Mouse (Mus musculus) heart, embryonic 11.5 days (tissue): Measurements from ENCODE around the gene R3hdm4. TPM values are rescaled to one million over a fixed set of nuclear protein-coding genes. Genes with fewer than 3 reads are reported as not detected.

Experiments
- ATAC-seq: fragments of 200-750 bp; cut with Nextera tagmentation; replicated peaks from 2 replicates; pipeline ENCODE4 v1.8.0; 2017; ENCODE audit warnings: moderate library complexity; ENCODE audit not compliant: insufficient number of reproducible peaks, low FRiP score, low TSS enrichment
- H3K27ac ChIP-seq: fragments of 300-500 bp; sonication (generic); 2 replicates; pipeline ENCODE4 v1.5.1; 2014; ENCODE audit warnings: mild to moderate bottlenecking, low read depth, low read length
- H3K27me3 ChIP-seq: fragments of 300-500 bp; sonication (generic); 2 replicates; pipeline ENCODE4 v1.6.1; 2014; ENCODE audit warnings: mild to moderate bottlenecking, low read length, mixed read lengths; ENCODE audit not compliant: control insufficient read depth, insufficient read depth
- H3K36me3 ChIP-seq: fragments of 300-500 bp; sonication (generic); 2 replicates; pipeline ENCODE4 v1.6.1; 2014; ENCODE audit warnings: mild to moderate bottlenecking, low read length, moderate library complexity, mixed read lengths; ENCODE audit not compliant: control insufficient read depth, insufficient read depth
- H3K4me1 ChIP-seq: fragments of 300-500 bp; sonication (generic); 2 replicates; pipeline ENCODE4 v1.6.1; 2014; ENCODE audit warnings: low read length; ENCODE audit not compliant: control insufficient read depth, insufficient read depth
- H3K4me2 ChIP-seq: fragments of 300-500 bp; sonication (generic); 2 replicates; pipeline ENCODE4 v1.6.1; 2014; ENCODE audit warnings: mild to moderate bottlenecking, moderate library complexity
- H3K4me3 ChIP-seq: fragments of 300-500 bp; sonication (generic); 2 replicates; pipeline ENCODE4 v1.5.1; 2014; ENCODE audit warnings: low read depth, low read length
- H3K9ac ChIP-seq: fragments of 300-500 bp; sonication (generic); 2 replicates; pipeline ENCODE4 v1.6.1; 2014; ENCODE audit warnings: mild to moderate bottlenecking, low read depth, low read length, moderate library complexity
- H3K9me3 ChIP-seq: fragments of 300-500 bp; sonication (generic); replicated peaks from 2 replicates; pipeline ENCODE4 v1.6.1; 2016; ENCODE audit warnings: low read length; ENCODE audit not compliant: control insufficient read depth
- WGBS: fragments of 180-500 bp; shearing (Covaris S2); extraction: QIAGEN DNeasy Blood & Tissue Kit; methylation state at CpG from one replicate; pipeline ENCODE4 v1.1.7; 2014; ENCODE audit not compliant: insufficient replicate concordance; 5-methylcytosine and 5-hydroxymethylcytosine counted together
- polyA plus RNA-seq: library from polyadenylated mRNA; unstranded; fragments of >200 nt; fragmentation: Nextera tagmentation; extraction: Ambion mirVana; gene quantifications from 2 replicates; pipeline ENCODE4 v1.2.1, GENCODE M21; 2014

The R3hdm4 gene
- polyA plus RNA-seq, 1 experiment from 2014 or later = 87.6 TPM

GRCm38 (mm10) chr10:79936284-79936910, 15.4 kb upstream of the R3hdm4 start:
- Histone ChIP-seq H3K9me3 (no peaks in the 10 kb centered on the region), H3K27me3 (no peaks in the 10 kb centered on the region), H3K4me2 (no peak overlapping the region), H3K4me1 (peaks cover 81% of the 10 kb centered on the region), H3K4me3 (no peak overlapping the region), H3K9ac (no peak overlapping the region; the same call in 1 of the 2 replicates), H3K27ac (peak overlapping the region; percentile 58; the same call in 1 of the 2 replicates), H3K36me3 (peaks cover 21% of the 10 kb centered on the region)
- 62% methylated on average over 10 of the region's 10 CpGs for WGBS
- no peak for ATAC-seq

DNA sequence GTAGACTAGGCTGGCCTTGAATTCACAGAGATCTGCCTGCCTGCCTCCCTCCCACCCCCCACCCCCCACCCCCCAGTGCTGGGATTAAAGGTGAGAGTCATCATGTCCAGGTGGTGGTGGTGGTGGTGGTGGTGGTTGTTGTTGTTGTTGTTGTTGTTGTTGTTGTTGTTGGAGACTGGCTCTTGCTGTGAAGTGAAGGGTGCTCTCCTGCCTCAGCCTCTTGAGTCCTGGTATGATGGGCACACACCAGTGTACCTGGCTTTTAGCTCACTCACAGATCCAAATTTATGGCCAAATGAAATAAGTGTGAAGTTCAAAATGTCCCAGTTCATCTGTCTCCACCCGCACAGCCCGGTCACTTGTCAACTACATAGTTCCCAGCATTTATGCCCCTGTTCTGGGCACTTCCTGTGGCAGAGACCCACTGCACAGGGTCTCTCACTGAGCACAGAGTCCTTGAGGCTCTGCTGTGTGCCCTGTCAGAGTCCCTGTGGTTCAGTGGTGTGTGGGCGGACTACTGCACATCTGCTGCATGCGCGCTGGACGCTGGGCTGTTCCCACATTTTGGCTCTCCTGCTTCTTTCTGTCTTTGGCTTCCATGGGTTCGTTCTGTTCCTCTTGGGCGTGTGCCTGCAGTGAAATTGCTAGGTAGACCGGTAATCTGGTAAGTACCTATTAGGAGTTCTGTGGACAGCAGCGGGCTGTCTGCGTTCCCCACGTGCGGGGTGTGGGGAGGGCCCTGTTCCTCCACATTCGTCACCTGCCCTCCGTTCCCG, 14.0 kb upstream of the R3hdm4 start:
- Histone ChIP-seq H3K27me3 (no peaks in the 10 kb centered on the region), H3K4me3 (no peak overlapping the region), H3K36me3 (peaks cover 23% of the 10 kb centered on the region), H3K4me1 (peaks cover 69% of the 10 kb centered on the region), H3K9ac (0 out of 2 replicates have a peak overlapping the region, but pooled peaks have one; percentile 34), H3K4me2 (no peak overlapping the region), H3K9me3 (no peaks in the 10 kb centered on the region), H3K27ac (no peak overlapping the region)
- WGBS = 90% methylated on average over 16 of the region's 16 CpGs
- ATAC-seq = no peak

GRCm38 (mm10) chr10:79934272-79934721, 13.3 kb upstream of the R3hdm4 start:
- Histone ChIP-seq H3K4me2 (no peak overlapping the region), H3K27me3 (no peaks in the 10 kb centered on the region), H3K9me3 (no peaks in the 10 kb centered on the region), H3K4me1 (peaks cover 72% of the 10 kb centered on the region), H3K9ac (peak overlapping the region; percentile 34; the same call in 1 of the 2 replicates), H3K36me3 (peaks cover 23% of the 10 kb centered on the region), H3K4me3 (no peak overlapping the region), H3K27ac (0 out of 2 replicates have a peak overlapping the region, but pooled peaks have one; percentile 41)
- WGBS = 65% methylated on average over 13 of the region's 13 CpGs
- ATAC-seq = peak; percentile 37

GRCm38 (mm10) chr10:79933861-79934260, 12.9 kb upstream of the R3hdm4 start:
- H3K4me1 ChIP-seq = peaks cover 77% of the 10 kb centered on the region
- no peaks in the 10 kb centered on the region for H3K27me3 ChIP-seq
- peaks cover 23% of the 10 kb centered on the region for H3K36me3 ChIP-seq
- H3K4me3 ChIP-seq = no peak overlapping the region
- ATAC-seq = no peak
- H3K9me3 ChIP-seq = no peaks in the 10 kb centered on the region
- no peak overlapping the region for H3K9ac ChIP-seq
- WGBS = 83% methylated on average over 6 of the region's 6 CpGs
- H3K27ac ChIP-seq = peak overlapping the region; percentile 41; the same call in 1 of the 2 replicates
- no peak overlapping the region for H3K4me2 ChIP-seq

- no peak for ATAC-seq
- Histone ChIP-seq H3K9ac (peak overlapping the region; percentile 52; the same call in 1 of the 2 replicates), H3K27ac (peak overlapping the region; percentile 71), H3K27me3 (no peaks in the 10 kb centered on the region), H3K4me1 (peaks cover 75% of the 10 kb centered on the region), H3K9me3 (no peaks in the 10 kb centered on the region), H3K4me3 (peak overlapping the region; percentile 5; the same call in 1 of the 2 replicates), H3K4me2 (peak overlapping the region; percentile 35), H3K36me3 (peaks cover 23% of the 10 kb centered on the region)
- WGBS = 61% methylated on average over 9 of the region's 9 CpGs
These were observed 12.2 kb upstream of the R3hdm4 start for GRCm38 (mm10) chr10:79933145-79933679.

DNA sequence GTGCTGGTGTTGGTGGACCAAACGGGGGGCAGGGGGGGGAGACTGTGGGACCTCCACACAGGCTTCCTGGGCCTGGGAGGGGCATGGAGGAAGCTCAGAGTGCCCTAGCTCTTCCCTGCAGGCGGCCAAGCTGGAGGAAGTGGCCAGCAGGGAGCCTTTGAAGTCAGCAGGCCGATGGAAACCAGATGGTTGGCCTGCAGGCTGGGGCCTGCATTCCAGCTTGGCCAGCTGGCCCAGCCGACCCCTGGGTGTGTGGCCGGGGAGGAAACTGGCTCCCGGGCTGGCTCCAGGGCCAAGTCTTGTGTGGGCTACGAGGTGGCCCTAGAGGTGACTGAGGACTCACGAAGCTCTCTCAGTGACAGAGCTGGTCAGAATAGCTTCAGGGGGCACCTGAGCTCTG, 11.7 kb upstream of the R3hdm4 start:
- H3K27me3 ChIP-seq = no peaks in the 10 kb centered on the region
- WGBS = 12% methylated on average over 8 of the region's 8 CpGs
- peak overlapping the region; percentile 35 for H3K4me2 ChIP-seq
- no peak for ATAC-seq
- no peaks in the 10 kb centered on the region for H3K9me3 ChIP-seq
- peaks cover 71% of the 10 kb centered on the region for H3K4me1 ChIP-seq
- 0 out of 2 replicates have a peak overlapping the region, but pooled peaks have one; percentile 15 for H3K4me3 ChIP-seq
- peak overlapping the region; percentile 71 for H3K27ac ChIP-seq
- peaks cover 19% of the 10 kb centered on the region for H3K36me3 ChIP-seq
- H3K9ac ChIP-seq = peak overlapping the region; percentile 52; the same call in 1 of the 2 replicates

- H3K9me3 ChIP-seq = no peaks in the 10 kb centered on the region
- H3K4me3 ChIP-seq = no peak overlapping the region
- WGBS = 80% methylated on average over 9 of the region's 9 CpGs
- H3K4me2 ChIP-seq = no peak overlapping the region
- no peaks in the 10 kb centered on the region for H3K27me3 ChIP-seq
- no peak overlapping the region for H3K27ac ChIP-seq
- H3K36me3 ChIP-seq = peaks cover 16% of the 10 kb centered on the region
- H3K4me1 ChIP-seq = peaks cover 62% of the 10 kb centered on the region
- H3K9ac ChIP-seq = peak overlapping the region; percentile 52; the same call in 1 of the 2 replicates
- no peak for ATAC-seq
These were observed 10.8 kb upstream of the R3hdm4 start for GRCm38 (mm10) chr10:79931797-79932196.

DNA sequence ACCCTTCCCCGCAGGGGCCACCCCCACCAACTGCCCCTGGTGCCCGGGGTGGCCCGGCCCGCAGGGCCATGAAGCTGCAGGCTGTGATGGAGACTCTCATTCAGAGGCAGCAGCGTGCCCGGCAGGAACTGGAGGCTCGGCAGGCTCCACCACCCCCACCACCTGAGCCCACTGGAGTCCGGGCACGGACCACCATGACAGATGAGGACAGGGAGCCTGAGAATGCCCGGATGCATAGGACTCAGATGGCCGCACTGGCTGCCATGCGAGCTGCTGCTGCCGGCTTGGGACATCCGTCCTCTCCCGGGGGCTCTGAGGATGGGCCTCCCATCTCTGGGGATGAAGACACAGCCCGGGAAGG, 9.8 kb upstream of the R3hdm4 start:
- no peaks in the 10 kb centered on the region for H3K27me3 ChIP-seq
- no peak overlapping the region for H3K4me3 ChIP-seq
- no peak overlapping the region for H3K9ac ChIP-seq
- no peak for ATAC-seq
- H3K4me1 ChIP-seq = peaks cover 58% of the 10 kb centered on the region
- WGBS = 89% methylated on average over 16 of the region's 16 CpGs
- no peak overlapping the region for H3K27ac ChIP-seq
- H3K9me3 ChIP-seq = no peaks in the 10 kb centered on the region
- H3K4me2 ChIP-seq = no peak overlapping the region
- peaks cover 16% of the 10 kb centered on the region for H3K36me3 ChIP-seq
